Mouse (Mus musculus) gastrocnemius, postnatal 14 days (tissue): ENCODE data around the gene Vamp4. TPM values are rescaled to one million over a fixed set of nuclear protein-coding genes. Genes with fewer than 3 reads are reported as not detected.

Experiments used
- DNase-seq: peaks from one replicate; pipeline ENCODE4 v3.0.0; 2021; ENCODE audit warnings: mixed read lengths
- intact Hi-C: fragments of 180-260 bp; cut with DNase I; formaldehyde crosslinking; loops from one replicate; pipeline ENCODE4 v1.15.1; 2025; ENCODE audit warnings: low total_unique reads
- total RNA-seq, 2 experiments: library from RNA; stranded (reverse); gene quantifications; 2 replicates each; pipeline ENCODE4 v1.2.3; 2021

The Vamp4 gene
- total RNA-seq, 2 experiments from 2014 or later: 14.6 to 16.0 TPM

- intact Hi-C loops: no loop called here
- no peak for DNase-seq
Observed at GRCm38 (mm10) chr1:162638535-162638934, 68.2 kb downstream of the Vamp4 start.

GRCm38 (mm10) chr1:162639051-162639750 lies 68.9 kb downstream of the Vamp4 start, which contains the start of gene Myoc:
Myoc (plus strand) TSS chr1:162639155.
- intact Hi-C loops: no loop called here
- DNase-seq: peak; percentile 32

- intact Hi-C loops: no loop called here
- DNase-seq: no peak
Observed at GRCm38 (mm10) chr1:162639861-162640260, 69.5 kb downstream of the Vamp4 start.

- DNase-seq: no peak
- intact Hi-C loops: no loop called here
Observed at GRCm38 (mm10) chr1:162642591-162642990, 72.3 kb downstream of the Vamp4 start.

GRCm38 (mm10) chr1:162643752-162644151 lies 73.4 kb downstream of the Vamp4 start:
- intact Hi-C loops: no loop called here
- DNase-seq: peak; percentile 90

- no peak for DNase-seq
- intact Hi-C loops: no loop called here
Observed at GRCm38 (mm10) chr1:162646083-162646686, 75.9 kb downstream of the Vamp4 start.

- intact Hi-C loops: no loop called here
Observed at GRCm38 (mm10) chr1:162648416-162648815, 78.1 kb downstream of the Vamp4 start.

More at GRCm38 (mm10) chr1:162648416-162648815, 78.1 kb downstream of the Vamp4 start:
- DNase-seq: no peak

Other genes starting within 250 kb of the Vamp4 start
- gene Dnm3, start 92.5 kb upstream of the Vamp4 start, total RNA-seq: 1 to 10 TPM; 5.0 to 6.3 TPM
- gene Mettl13, start 22.0 kb upstream of the Vamp4 start, total RNA-seq: 1 to 10 TPM; 6.0 TPM
- gene Myoc, start 68.6 kb downstream of the Vamp4 start, total RNA-seq: 10 to 100 TPM; 13.4 to 14.3 TPM
- gene Myocos, start 87.7 kb downstream of the Vamp4 start, total RNA-seq: not detected
- gene Prrc2c, start 170.0 kb downstream of the Vamp4 start, total RNA-seq: 10 to 100 TPM; 57.9 to 58.5 TPM
- gene Fmo4, start 243.5 kb downstream of the Vamp4 start, total RNA-seq: under 1 TPM; 0.16 to 0.31 TPM